Mouse (Mus musculus) heart, embryonic 14.5 days (tissue): Measurements from ENCODE around the gene Rexo5. TPM values are rescaled to one million over a fixed set of nuclear protein-coding genes. Genes with fewer than 3 reads are reported as not detected.

Source experiments
- ATAC-seq: fragments of 200-750 bp; cut with Nextera tagmentation; 2 replicates; pipeline ENCODE4 v1.8.0; 2017; ENCODE audit warnings: low read depth, moderate TSS enrichment; ENCODE audit not compliant: insufficient number of reproducible peaks, insufficient read depth, low FRiP score
- H3K27ac ChIP-seq, 2 experiments: fragments of 200-500 bp in 1 of 2; fragments of 300-500 bp in 1 of 2; sonication (generic) in 1 of 2; replicated peaks in 1 of 2; 2 replicates each; pipeline ENCODE4 v1.5.1; 2012 to 2014; ENCODE audit warnings: low read depth in 2 of 2, low read length in 2 of 2, control low read depth in 1 of 2, mild to moderate bottlenecking in 1 of 2, mixed read lengths in 1 of 2; ENCODE audit not compliant: control insufficient read depth in 1 of 2, insufficient read depth in 1 of 2
- H3K27me3 ChIP-seq: fragments of 300-500 bp; sonication (generic); 2 replicates; pipeline ENCODE4 v1.6.1; 2014; ENCODE audit warnings: mild to moderate bottlenecking, low read length, control low read depth; ENCODE audit not compliant: control insufficient read depth, insufficient read depth
- H3K36me3 ChIP-seq: fragments of 300-500 bp; sonication (generic); 2 replicates; pipeline ENCODE4 v1.6.1; 2014; ENCODE audit warnings: mild to moderate bottlenecking, control low read depth, low read length, mixed read lengths; ENCODE audit not compliant: control insufficient read depth, insufficient read depth
- H3K4me1 ChIP-seq, 2 experiments: fragments of 200-500 bp in 1 of 2; fragments of 300-500 bp in 1 of 2; sonication (generic) in 1 of 2; 2 replicates each; pipeline ENCODE4 v1.6.1; 2012 to 2014; ENCODE audit warnings: low read length in 2 of 2, control low read depth in 1 of 2, mixed read lengths in 1 of 2; ENCODE audit not compliant: control insufficient read depth in 2 of 2, insufficient read depth in 2 of 2
- H3K4me2 ChIP-seq: fragments of 300-500 bp; sonication (generic); 2 replicates; pipeline ENCODE4 v1.6.1; 2014; ENCODE audit warnings: mild to moderate bottlenecking, low read length
- H3K4me3 ChIP-seq, 2 experiments: fragments of 200-500 bp in 1 of 2; fragments of 300-500 bp in 1 of 2; sonication (generic) in 1 of 2; 2 replicates each; pipeline ENCODE4 v1.5.1; 2012 to 2014; ENCODE audit warnings: low read length in 2 of 2, mild to moderate bottlenecking in 2 of 2, control low read depth in 1 of 2, low read depth in 1 of 2, moderate library complexity in 1 of 2; ENCODE audit not compliant: control insufficient read depth in 1 of 2, insufficient read depth in 1 of 2
- H3K9ac ChIP-seq: fragments of 300-500 bp; sonication (generic); 2 replicates; pipeline ENCODE4 v1.6.1; 2014; ENCODE audit warnings: mild to moderate bottlenecking, low read length
- H3K9me3 ChIP-seq: fragments of 300-500 bp; sonication (generic); 2 replicates; pipeline ENCODE4 v1.6.1; 2016; ENCODE audit warnings: low read length, control low read depth; ENCODE audit not compliant: control insufficient read depth
- WGBS: fragments of 180-500 bp; shearing (Covaris S2); extraction: QIAGEN DNeasy Blood & Tissue Kit; methylation state at CpG from one replicate; pipeline ENCODE4 v1.1.7; 2014; 5-methylcytosine and 5-hydroxymethylcytosine counted together
- polyA plus RNA-seq: library from polyadenylated mRNA; unstranded; fragments of >200 nt; fragmentation: Nextera tagmentation; extraction: Ambion mirVana; gene quantifications from 2 replicates; pipeline ENCODE4 v1.2.1, GENCODE M21; 2014

The Rexo5 gene
- polyA plus RNA-seq, 1 experiment from 2014 or later: 16.4 TPM

- ATAC-seq: no peak
- Histone ChIP-seq H3K9ac (no peak overlapping the region), H3K27me3 (no peaks in the 10 kb centered on the region), H3K4me2 (no peak overlapping the region), H3K36me3 (no peaks in the 10 kb centered on the region), H3K27ac (no peak overlapping the region), H3K9me3 (no peaks in the 10 kb centered on the region), H3K4me1 (no peaks in the 10 kb centered on the region), H3K4me3 (no peak overlapping the region)
- 51% methylated on average over 4 of the region's 4 CpGs for WGBS
These were observed 31.6 kb upstream of the Rexo5 start for GRCm38 (mm10) chr7:119762166-119762697.

GRCm38 (mm10) chr7:119764377-119764776, 29.4 kb upstream of the Rexo5 start:
- ATAC-seq: no peak
- no peak overlapping the region for H3K4me2 ChIP-seq
- no peaks in the 10 kb centered on the region for H3K27me3 ChIP-seq
- H3K36me3 ChIP-seq: no peaks in the 10 kb centered on the region
- H3K4me1 ChIP-seq: no peaks in the 10 kb centered on the region
- no peak overlapping the region for H3K4me3 ChIP-seq
- no peaks in the 10 kb centered on the region for H3K9me3 ChIP-seq
- WGBS: 88% methylated on average over 3 of the region's 3 CpGs
- no peak overlapping the region for H3K9ac ChIP-seq
- H3K27ac ChIP-seq: no peak overlapping the region

DNA sequence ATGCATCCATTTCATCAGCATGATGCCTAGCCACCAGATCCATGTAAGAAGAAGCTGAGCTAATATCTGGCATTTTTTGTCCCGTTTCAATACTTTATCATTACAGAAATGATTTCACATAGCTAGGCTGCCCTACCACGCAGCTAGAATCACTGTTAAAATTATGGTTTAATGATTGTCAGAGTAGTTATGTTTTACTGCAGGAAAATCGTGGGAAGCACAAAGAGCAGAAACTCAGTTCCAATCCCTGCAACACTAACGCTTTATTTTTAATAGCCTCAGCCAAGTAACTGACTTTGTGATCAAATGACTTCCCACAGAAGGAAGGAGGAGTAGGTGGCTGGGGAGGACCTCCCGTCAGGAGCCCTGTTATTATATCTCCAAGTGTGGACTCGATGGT, 26.8 kb upstream of the Rexo5 start:
- no peaks in the 10 kb centered on the region for H3K4me1 ChIP-seq
- H3K9me3 ChIP-seq: no peaks in the 10 kb centered on the region
- no peak for ATAC-seq
- H3K4me2 ChIP-seq: no peak overlapping the region
- WGBS: 75% methylated on average over 6 of the region's 6 CpGs
- H3K36me3 ChIP-seq: no peaks in the 10 kb centered on the region
- no peaks in the 10 kb centered on the region for H3K27me3 ChIP-seq
- no peak overlapping the region for H3K9ac ChIP-seq
- no peak overlapping the region for H3K27ac ChIP-seq
- H3K4me3 ChIP-seq: no peak overlapping the region

GRCm38 (mm10) chr7:119769895-119770294, 23.9 kb upstream of the Rexo5 start:
- WGBS: 91% methylated on average over 8 of the region's 8 CpGs
- Histone ChIP-seq H3K9ac (no peak overlapping the region), H3K27me3 (no peaks in the 10 kb centered on the region)

DNA sequence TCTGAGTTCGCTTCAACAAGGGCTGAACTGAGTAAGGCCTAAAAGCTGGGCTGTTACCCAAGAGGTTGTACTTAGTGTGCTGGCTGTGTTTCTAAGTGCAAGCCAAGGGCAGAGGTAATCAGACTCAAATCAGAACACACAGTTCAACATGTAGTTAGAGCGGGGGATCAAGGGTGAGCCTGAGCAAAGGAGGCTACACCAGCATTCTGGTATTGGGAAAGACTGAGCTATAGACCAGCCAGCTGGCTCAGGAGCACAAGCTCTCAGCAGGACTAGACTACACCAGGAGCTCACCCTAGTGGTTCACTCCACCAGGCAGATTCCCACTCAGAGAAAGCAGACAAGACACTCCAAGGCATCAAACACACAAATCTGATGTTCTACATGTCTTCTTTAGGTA, 10.4 kb upstream of the Rexo5 start:
- H3K27me3 ChIP-seq: no peaks in the 10 kb centered on the region
- no peak overlapping the region for H3K9ac ChIP-seq
- no peaks in the 10 kb centered on the region for H3K9me3 ChIP-seq
- no peak for ATAC-seq
- no peak overlapping the region for H3K4me3 ChIP-seq
- H3K4me1 ChIP-seq: no peaks in the 10 kb centered on the region
- H3K36me3 ChIP-seq: peaks cover 54% of the 10 kb centered on the region
- H3K27ac ChIP-seq: no peak overlapping the region
- 92% methylated on average over 2 of the region's 2 CpGs for WGBS
- H3K4me2 ChIP-seq: no peak overlapping the region

More at GRCm38 (mm10) chr7:119769895-119770294, 23.9 kb upstream of the Rexo5 start:
- H3K27ac ChIP-seq: no peak overlapping the region
- ATAC-seq: no peak
- H3K4me1 ChIP-seq: no peaks in the 10 kb centered on the region
- no peaks in the 10 kb centered on the region for H3K9me3 ChIP-seq
- no peak overlapping the region for H3K4me3 ChIP-seq
- no peaks in the 10 kb centered on the region for H3K36me3 ChIP-seq
- H3K4me2 ChIP-seq: no peak overlapping the region

- peaks cover 68% of the 10 kb centered on the region for H3K36me3 ChIP-seq
- no peaks in the 10 kb centered on the region for H3K9me3 ChIP-seq
- WGBS: 86% methylated on average over 5 of the region's 5 CpGs
- H3K4me1 ChIP-seq: no peaks in the 10 kb centered on the region
- no peak for ATAC-seq
- H3K4me2 ChIP-seq: no peak overlapping the region
- H3K4me3 ChIP-seq: no peak overlapping the region
- H3K27ac ChIP-seq: no peak overlapping the region
- H3K27me3 ChIP-seq: no peaks in the 10 kb centered on the region
- H3K9ac ChIP-seq: no peak overlapping the region
These were observed 8.9 kb upstream of the Rexo5 start for GRCm38 (mm10) chr7:119784908-119785307.

GRCm38 (mm10) chr7:119789024-119789423, 4.8 kb upstream of the Rexo5 start:
- Histone ChIP-seq H3K27ac (no peak overlapping the region), H3K4me2 (no peak overlapping the region), H3K27me3 (no peaks in the 10 kb centered on the region), H3K4me3 (no peak overlapping the region), H3K9me3 (no peaks in the 10 kb centered on the region), H3K4me1 (peaks cover 0 to 6% of the 10 kb centered on the region in 2 experiments; a peak in 1 of 4 replicates), H3K9ac (no peak overlapping the region), H3K36me3 (peaks cover 67% of the 10 kb centered on the region)
- WGBS: 86% methylated on average over 3 of the region's 3 CpGs
- no peak for ATAC-seq

GRCm38 (mm10) chr7:119794251-119794638, 439 bp downstream of the Rexo5 start:
- Histone ChIP-seq H3K36me3 (peaks cover 23% of the 10 kb centered on the region), H3K27me3 (no peaks in the 10 kb centered on the region), H3K9ac (peak overlapping the region; percentile 86), H3K4me2 (peak overlapping the region; percentile 82), H3K4me1 (peaks cover 0 to 11% of the 10 kb centered on the region in 2 experiments; a peak in 1 of 4 replicates), H3K9me3 (no peaks in the 10 kb centered on the region), H3K4me3 (peak overlapping the region; percentile 61 to 81), H3K27ac (peak overlapping the region; percentile 69 to 82)
- 0% methylated on average over 20 of the region's 21 CpGs for WGBS
- peak; percentile 66 for ATAC-seq
